Mouse (Mus musculus) urinary bladder, adult 18-20 months (tissue): Measurements from ENCODE around the gene Olfr1418.
"Not testable (repeated sequence)": the region's sequence is repeated elsewhere in the genome, so short reads cannot be mapped to it uniquely, and the experiment has no call there.

ENCODE experiments used
- DNase-seq, 2 experiments: peaks; one replicate each; pipeline ENCODE4 v3.0.0; 2022; ENCODE audit warnings: low spot score in 2 of 2, mixed read lengths in 2 of 2

Gene Olfr1418

GRCm38 (mm10) chr19:11860966-11861365 lies at the start of gene Olfr1418:
Gene Olfr1418 (minus strand): TSS chr19:11861066.
- no peak for DNase-seq

GRCm38 (mm10) chr19:11886265-11886664 lies 25.4 kb upstream of the Olfr1418 start, which contains the start of gene Olfr1420:
Gene Olfr1420 (plus strand): TSS chr19:11886565.
- DNase-seq = no peak

- not testable (repeated sequence) for DNase-seq
Observed at GRCm38 (mm10) chr19:11878404-11878803, 17.5 kb upstream of the Olfr1418 start.

- DNase-seq = no peak
Observed at GRCm38 (mm10) chr19:11875006-11875405, 14.1 kb upstream of the Olfr1418 start, which contains the start of gene Olfr1419. Gene Olfr1419 (minus strand): TSS chr19:11875106.

GRCm38 (mm10) chr19:11867837-11868236 lies 7.0 kb upstream of the Olfr1418 start:
- DNase-seq = no peak

GRCm38 (mm10) chr19:11856506-11856905 lies 4.4 kb downstream of the Olfr1418 start:
- no peak for DNase-seq

DNA sequence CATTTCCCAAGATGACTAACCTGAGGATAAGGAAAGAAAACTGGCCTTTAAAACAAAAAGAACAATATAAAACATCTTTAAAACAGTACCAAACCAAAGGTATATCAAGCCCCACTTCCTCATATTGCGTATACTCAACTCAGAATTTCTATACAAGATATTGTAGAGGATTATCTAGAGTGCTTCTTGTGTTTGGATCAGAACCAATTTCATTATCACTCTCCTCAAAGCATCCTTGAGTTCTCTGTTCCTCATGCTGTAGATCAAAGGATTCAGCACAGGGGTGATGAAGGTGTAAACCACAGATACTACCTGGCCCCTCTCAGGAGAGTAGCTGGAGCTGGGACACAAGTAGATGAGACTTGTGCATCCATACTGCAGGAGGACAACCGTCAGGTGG lies 6.0 kb downstream of the Olfr1418 start:
- no peak for DNase-seq

DNA sequence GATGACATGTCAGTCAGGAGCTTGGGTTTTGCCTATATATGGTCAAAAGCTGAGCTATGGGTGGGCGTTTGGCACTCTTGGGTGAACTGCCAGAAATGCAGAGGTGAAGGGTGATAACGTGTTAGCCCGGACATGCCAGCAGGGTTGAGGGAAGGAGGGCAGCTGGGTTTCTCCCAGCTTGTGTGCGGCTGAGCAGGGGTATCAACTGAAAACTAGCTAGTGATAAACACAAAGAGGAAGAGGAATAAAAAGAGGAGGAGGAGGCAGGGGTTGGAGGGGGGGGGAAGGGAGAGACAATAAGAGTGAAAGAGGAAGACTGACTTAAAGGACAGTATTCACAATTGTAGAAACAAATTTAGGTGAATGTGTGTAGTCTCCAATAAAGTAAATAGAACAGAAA lies 8.2 kb downstream of the Olfr1418 start:
- no peak for DNase-seq

DNA sequence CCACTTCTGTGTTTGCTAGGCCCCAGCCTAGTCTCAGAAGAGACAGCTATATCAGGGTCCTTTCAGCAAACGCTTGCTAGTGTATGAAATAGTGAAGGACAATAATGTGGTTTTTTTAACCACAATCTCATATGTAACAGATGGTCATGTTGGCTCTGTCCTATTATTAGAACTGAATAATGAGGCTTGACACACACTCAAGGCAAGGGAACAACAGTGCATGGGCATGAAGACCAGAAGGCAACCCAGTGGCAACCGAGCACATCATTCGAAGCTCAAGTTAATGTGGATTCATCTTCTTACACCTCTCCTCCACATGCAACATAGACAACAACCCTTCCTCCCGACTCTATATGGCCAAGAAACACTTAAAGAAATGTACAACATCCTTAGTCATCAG lies 14.5 kb downstream of the Olfr1418 start:
- no peak for DNase-seq

GRCm38 (mm10) chr19:11839119-11839518 lies 21.7 kb downstream of the Olfr1418 start, which contains the start of gene Olfr1417:
Gene Olfr1417 (minus strand): TSS chr19:11839219.
- DNase-seq = no peak

DNA sequence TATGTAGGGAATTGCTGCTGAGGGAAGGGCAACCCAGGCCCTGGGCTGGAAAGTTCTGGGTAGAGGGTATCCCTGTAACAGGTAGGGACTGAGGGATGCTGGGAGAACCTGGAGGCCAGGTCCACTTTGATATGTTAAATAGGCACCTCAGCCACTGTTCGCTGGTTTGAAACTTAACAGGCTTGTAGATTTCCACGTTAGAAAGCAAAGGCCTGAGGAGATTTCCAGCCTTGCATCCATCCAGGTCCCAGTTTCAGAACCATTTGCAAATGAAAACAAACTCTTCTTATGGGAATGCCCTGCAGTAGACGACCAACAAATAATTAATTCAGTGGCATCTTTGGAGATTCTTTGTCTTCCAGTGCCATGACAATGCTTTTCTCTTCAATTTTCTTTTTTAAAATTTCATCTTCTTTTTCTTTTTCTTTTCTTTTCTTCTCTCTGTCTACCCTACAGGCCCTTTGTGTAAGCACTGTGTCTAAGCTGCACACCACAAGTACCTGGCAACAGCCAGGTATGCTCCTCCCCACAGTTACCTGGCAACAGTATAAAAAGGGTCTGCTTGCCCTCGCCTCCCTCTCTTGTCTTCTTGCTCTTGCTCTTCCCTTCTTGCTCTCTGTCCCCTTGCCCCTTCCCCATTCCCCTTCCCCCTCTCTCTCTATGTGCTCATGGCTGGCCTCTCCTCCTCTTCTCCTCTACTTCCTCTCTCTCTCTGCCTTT lies 37.4 kb downstream of the Olfr1418 start:
- DNase-seq = no peak

DNA sequence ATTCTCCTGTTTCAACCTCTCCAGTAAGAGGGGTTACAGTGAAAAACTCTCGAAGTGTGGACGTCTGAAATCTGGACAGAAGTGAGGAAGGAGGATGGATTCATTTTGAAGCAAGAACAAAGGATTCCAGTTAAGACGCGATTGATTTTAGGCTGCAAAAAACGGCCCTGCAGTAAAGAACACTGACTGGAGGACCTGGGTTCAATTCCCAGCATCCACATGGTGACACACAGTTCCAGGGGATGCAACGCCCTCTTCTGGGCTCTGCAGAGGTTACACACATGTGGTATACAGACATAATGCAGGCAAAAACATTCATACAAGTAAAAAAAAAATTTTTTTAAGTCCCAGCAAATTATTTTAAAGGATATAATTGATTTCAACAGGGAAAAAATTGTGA lies 40.7 kb downstream of the Olfr1418 start:
- DNase-seq = no peak

DNA sequence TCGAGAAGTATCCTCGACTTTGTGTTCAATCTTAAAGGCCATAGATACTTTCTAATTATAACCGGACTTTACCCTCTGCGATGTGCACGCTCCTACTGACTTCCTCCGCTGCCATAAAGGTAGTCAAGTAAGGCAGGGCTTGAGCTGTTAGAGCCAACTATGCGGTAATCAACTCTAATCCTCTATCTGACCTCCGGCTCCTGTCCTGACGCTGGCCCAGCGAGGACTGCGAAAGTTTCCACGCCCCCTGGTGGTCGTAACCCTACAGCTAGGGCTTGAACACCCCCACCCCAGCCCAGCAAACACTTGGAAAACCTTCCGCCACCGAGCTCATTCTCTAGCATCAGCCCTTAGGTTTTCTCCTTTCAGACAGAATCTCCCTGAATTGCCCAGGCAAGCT lies 41.1 kb downstream of the Olfr1418 start:
- DNase-seq = peak; percentile 43 to 45

DNA sequence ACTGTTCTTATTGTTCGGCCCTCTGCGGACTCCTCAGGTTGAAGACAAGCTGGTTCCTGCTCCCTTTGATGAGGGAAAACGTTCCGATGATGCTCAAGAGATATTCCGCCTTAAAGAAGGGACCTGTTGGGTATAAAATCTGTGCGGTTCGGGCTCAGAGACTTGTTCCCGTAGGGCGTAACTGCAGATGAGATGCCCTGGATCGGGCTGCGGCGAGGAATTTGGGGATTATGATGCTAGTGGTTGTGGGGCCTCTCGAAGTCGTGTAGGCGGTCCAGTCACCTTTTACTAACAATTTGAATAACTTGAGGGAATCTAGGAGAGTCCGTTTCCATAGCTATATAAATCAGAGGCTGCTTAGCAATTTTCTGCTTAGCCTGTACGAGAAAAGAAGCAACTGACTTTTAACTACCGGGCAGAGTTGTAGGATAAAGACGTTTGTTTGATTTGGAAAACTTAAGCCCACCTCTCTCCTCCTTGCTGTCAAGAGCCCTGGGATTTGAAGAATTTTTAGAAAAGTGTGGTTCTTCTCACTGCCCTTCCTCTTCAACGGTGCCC lies 41.6 kb downstream of the Olfr1418 start, which contains the start of gene Stx3:
Stx3 (minus strand) TSS at position 261 of the 558 bp plus-strand sequence.
- DNase-seq = no peak

DNA sequence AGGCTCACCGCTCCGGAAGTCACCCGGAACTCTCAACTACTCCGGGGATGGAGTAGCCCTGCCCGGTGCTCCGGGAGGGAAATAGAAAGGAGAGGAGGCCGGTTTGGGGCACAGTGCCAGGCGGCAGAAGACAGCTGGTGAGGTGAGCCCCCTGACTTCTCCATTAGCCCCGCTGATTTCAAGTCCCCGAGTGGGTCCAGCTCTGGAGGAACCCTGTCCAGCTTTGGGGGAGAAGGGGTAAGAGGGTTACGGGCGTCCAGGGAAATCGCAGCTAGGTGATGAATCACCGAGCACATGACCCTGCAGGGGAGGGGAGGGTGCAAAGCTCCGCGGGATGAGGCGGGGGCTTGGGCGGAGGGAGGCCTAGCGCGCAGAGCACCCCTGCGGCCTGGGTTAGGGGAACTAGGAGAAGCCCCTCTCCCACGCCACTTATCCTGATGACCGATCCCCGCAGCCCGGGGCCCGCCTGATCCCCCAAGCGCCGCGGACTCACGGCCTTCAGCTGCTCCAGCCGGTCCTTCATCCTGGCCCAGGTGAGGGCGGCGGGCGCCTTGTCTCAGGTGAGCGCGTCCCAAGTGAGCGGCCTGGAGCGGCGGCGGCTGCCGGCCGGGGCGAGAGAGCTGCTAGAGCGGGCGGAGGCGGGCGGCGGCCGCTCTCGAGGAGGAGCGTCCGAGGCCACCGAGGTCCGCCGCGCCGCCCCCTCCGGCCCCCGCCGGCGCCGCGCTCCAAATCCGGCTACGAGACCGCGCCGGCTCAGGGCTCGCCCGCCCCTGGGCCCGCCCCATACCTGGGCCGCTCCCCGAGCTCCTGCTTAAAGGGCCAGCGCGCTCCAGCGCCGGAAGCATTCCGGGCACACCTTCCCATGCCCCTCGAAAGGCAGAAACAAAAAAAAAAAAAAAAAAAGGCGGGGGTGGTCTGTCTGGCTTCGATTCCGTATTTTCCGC lies 42.4 kb downstream of the Olfr1418 start:
- peak; percentile 58 to 63 for DNase-seq

- no peak for DNase-seq
Observed at GRCm38 (mm10) chr19:11817586-11817985, 43.3 kb downstream of the Olfr1418 start.

GRCm38 (mm10) chr19:11816706-11817105 lies 44.2 kb downstream of the Olfr1418 start:
- no peak for DNase-seq

- no peak for DNase-seq
Observed at GRCm38 (mm10) chr19:11814742-11815333, 46.0 kb downstream of the Olfr1418 start.

DNA sequence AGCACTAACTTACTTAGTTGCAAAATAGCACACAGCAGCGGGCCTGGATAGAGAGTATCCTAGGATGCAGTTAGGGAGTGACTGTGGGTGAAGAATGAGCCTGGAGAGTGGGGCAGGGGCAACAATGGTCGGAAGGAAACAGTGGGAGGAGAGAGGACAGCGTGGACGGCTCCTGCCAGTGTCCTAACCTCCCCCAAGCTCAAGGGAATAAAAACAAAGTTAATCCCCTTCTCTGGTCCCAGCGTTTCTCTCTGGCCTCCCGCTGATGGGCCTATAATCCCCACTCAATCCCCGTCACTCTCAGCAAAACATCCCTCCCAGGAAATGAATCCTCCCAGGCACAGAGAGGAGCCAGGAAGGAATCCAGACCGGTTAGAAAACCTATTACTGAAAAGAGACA lies 47.2 kb downstream of the Olfr1418 start:
- no peak for DNase-seq

- no peak for DNase-seq
Observed at GRCm38 (mm10) chr19:11813136-11813535, 47.7 kb downstream of the Olfr1418 start.

DNA sequence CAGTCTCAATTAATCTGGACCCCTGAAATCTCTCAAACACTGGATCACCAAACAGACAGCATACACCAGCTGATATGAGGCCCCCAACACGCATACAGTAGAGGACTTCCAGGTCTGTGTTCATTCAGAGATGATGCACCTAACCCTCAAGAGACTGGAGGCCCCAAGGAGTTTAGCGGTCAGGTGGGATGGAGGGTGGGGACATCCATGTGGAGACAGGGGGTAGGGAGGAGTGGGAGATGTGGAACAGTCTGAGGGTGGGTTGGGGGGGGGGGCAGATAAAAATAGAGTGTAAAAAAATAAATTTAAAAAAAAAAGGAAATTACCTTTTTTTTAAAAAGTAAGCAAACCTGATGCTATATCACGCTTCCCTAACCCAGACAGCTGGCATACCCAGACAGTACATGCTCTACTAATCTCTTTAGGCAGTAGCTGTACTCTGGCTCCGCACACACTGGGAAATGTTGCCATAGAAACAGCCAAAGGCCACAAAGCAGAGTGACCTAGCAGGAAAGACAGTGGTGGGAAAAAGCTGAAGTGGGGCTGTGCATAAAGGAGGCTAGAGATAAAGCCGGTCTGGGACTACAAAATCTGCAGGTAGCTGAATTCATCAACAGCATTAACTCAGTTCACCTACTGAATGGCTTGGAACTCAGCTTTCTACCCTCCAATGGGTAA lies 49.0 kb downstream of the Olfr1418 start:
- DNase-seq = no peak
